Mouse (Mus musculus) heart, postnatal 0 days (tissue): ENCODE results near the gene Psmb6. TPM values are rescaled to one million over a fixed set of nuclear protein-coding genes. Genes with fewer than 3 reads are reported as not detected.

ENCODE experiments used
- ATAC-seq: fragments of 200-750 bp; cut with Nextera tagmentation; 2 replicates; pipeline ENCODE4 v1.8.0; 2017; ENCODE audit warnings: low read depth, moderate number of reproducible peaks, moderate library complexity; ENCODE audit not compliant: insufficient read depth
- DNase-seq: peaks from one replicate; pipeline ENCODE4 v3.0.0-alpha.2; 2016; ENCODE audit warnings: low spot score
- H3K27ac ChIP-seq: fragments of 300-500 bp; sonication (generic); 2 replicates; pipeline ENCODE4 v1.5.1; 2014; ENCODE audit warnings: low read depth, mild to moderate bottlenecking
- H3K27me3 ChIP-seq: fragments of 300-500 bp; sonication (generic); 2 replicates; pipeline ENCODE4 v1.6.1; 2014; ENCODE audit warnings: low read length, mixed read lengths; ENCODE audit not compliant: control insufficient read depth, insufficient read depth
- H3K36me3 ChIP-seq: fragments of 300-500 bp; sonication (generic); replicated peaks from 2 replicates; pipeline ENCODE4 v1.6.1; 2014; ENCODE audit warnings: low read length, mixed read lengths; ENCODE audit not compliant: control insufficient read depth, insufficient read depth
- H3K4me1 ChIP-seq: fragments of 300-500 bp; sonication (generic); 2 replicates; pipeline ENCODE4 v1.6.1; 2014; ENCODE audit warnings: antibody characterized with exemption; ENCODE audit not compliant: control insufficient read depth, insufficient read depth
- H3K4me2 ChIP-seq: fragments of 300-500 bp; sonication (generic); 2 replicates; pipeline ENCODE4 v1.6.1; 2014; ENCODE audit warnings: low read depth, mild to moderate bottlenecking, low read length, moderate library complexity
- H3K4me3 ChIP-seq: fragments of 300-500 bp; sonication (generic); 2 replicates; pipeline ENCODE4 v1.5.1; 2014; ENCODE audit warnings: low read depth, low read length
- H3K9ac ChIP-seq: fragments of 300-500 bp; sonication (generic); replicated peaks from 2 replicates; pipeline ENCODE4 v1.6.1; 2014; ENCODE audit warnings: low read depth, low read length, mixed read lengths
- H3K9me3 ChIP-seq: fragments of 300-500 bp; sonication (generic); replicated peaks from 2 replicates; pipeline ENCODE4 v1.6.1; 2016; ENCODE audit warnings: low read length; ENCODE audit not compliant: control insufficient read depth
- CTCF ChIP-seq: IDR thresholded peaks from 2 replicates; pipeline ENCODE4 v1.5.1; 2016; ENCODE audit warnings: antibody characterized with exemption, control low read depth, low read depth
- EP300 ChIP-seq: IDR thresholded peaks from 2 replicates; pipeline ENCODE4 v1.6.1; 2016; ENCODE audit warnings: antibody characterized with exemption, low read depth
- WGBS: fragments of 180-500 bp; shearing (Covaris S2); extraction: QIAGEN DNeasy Blood & Tissue Kit; methylation state at CpG from one replicate; pipeline ENCODE4 v1.1.7; 2014; 5-methylcytosine and 5-hydroxymethylcytosine counted together
- polyA plus RNA-seq: library from polyadenylated mRNA; unstranded; fragments of >200 nt; fragmentation: Nextera tagmentation; extraction: Ambion mirVana; gene quantifications from 2 replicates; pipeline ENCODE4 v1.2.1, GENCODE M21; 2015
- total RNA-seq: library from RNA; depleted of rRNA; stranded (reverse); fragments of >200 nt; gene quantifications from 2 replicates; pipeline ENCODE4 v1.2.3, GENCODE M21; 2014; ENCODE audit warnings: low replicate concordance

The Psmb6 gene
- total and polyA plus RNA-seq, 2 experiments from 2014 or later, result 521 to 640 TPM

GRCm38 (mm10) chr11:70506962-70507515 is 18.1 kb upstream of the Psmb6 start:
- Histone ChIP-seq H3K9ac (no peak overlapping the region), H3K36me3 (no peaks in the 10 kb centered on the region), H3K4me2 (no peak overlapping the region), H3K4me3 (no peak overlapping the region), H3K27me3 (peaks cover 10% of the 10 kb centered on the region; the same call in 1 of the 2 replicates), H3K27ac (no peak overlapping the region), H3K4me1 (no peaks in the 10 kb centered on the region), H3K9me3 (no peaks in the 10 kb centered on the region)
- ATAC-seq, result no peak
- WGBS, result 65% methylated on average over 7 of the region's 7 CpGs
- no peak for DNase-seq
- no peak for TF ChIP-seq CTCF
- TF ChIP-seq EP300, result no peak

GRCm38 (mm10) chr11:70509753-70510564 is 15.2 kb upstream of the Psmb6 start:
- no peaks in the 10 kb centered on the region for H3K4me1 ChIP-seq
- no peak overlapping the region for H3K4me2 ChIP-seq
- WGBS, result 11% methylated on average over 19 of the region's 19 CpGs
- ATAC-seq (no peak), DNase-seq (no peak)
- peaks cover 10% of the 10 kb centered on the region; the same call in 1 of the 2 replicates for H3K27me3 ChIP-seq
- H3K27ac ChIP-seq, result no peak overlapping the region
- H3K9me3 ChIP-seq, result no peaks in the 10 kb centered on the region
- no peak overlapping the region for H3K4me3 ChIP-seq
- H3K9ac ChIP-seq, result no peak overlapping the region
- H3K36me3 ChIP-seq, result no peaks in the 10 kb centered on the region
- no peak for TF ChIP-seq EP300
- TF ChIP-seq CTCF, result peak; percentile 60

GRCm38 (mm10) chr11:70511242-70511641 is 13.9 kb upstream of the Psmb6 start:
- Histone ChIP-seq H3K9ac (no peak overlapping the region), H3K4me2 (no peak overlapping the region), H3K36me3 (no peaks in the 10 kb centered on the region), H3K4me1 (no peaks in the 10 kb centered on the region), H3K4me3 (no peak overlapping the region), H3K27me3 (peaks cover 10% of the 10 kb centered on the region; the same call in 1 of the 2 replicates), H3K27ac (no peak overlapping the region), H3K9me3 (no peaks in the 10 kb centered on the region)
- TF ChIP-seq CTCF (no peak), EP300 (no peak)
- 73% methylated on average over 2 of the region's 2 CpGs for WGBS
- ATAC-seq, result no peak
- no peak for DNase-seq

GRCm38 (mm10) chr11:70511825-70512224 is 13.3 kb upstream of the Psmb6 start:
- WGBS, result 84% methylated on average over 7 of the region's 7 CpGs
- Histone ChIP-seq H3K9ac (no peak overlapping the region), H3K27ac (no peak overlapping the region), H3K4me3 (no peak overlapping the region), H3K9me3 (no peaks in the 10 kb centered on the region), H3K36me3 (no peaks in the 10 kb centered on the region), H3K4me2 (no peak overlapping the region), H3K4me1 (no peaks in the 10 kb centered on the region), H3K27me3 (peaks cover 10% of the 10 kb centered on the region; the same call in 1 of the 2 replicates)
- DNase-seq (no peak), ATAC-seq (no peak)
- TF ChIP-seq EP300 (no peak), CTCF (no peak)

- Histone ChIP-seq H3K4me3 (no peak overlapping the region), H3K27ac (no peak overlapping the region), H3K9ac (no peak overlapping the region), H3K4me1 (no peaks in the 10 kb centered on the region), H3K27me3 (peaks cover 10% of the 10 kb centered on the region; the same call in 1 of the 2 replicates), H3K4me2 (no peak overlapping the region), H3K36me3 (no peaks in the 10 kb centered on the region), H3K9me3 (no peaks in the 10 kb centered on the region)
- ATAC-seq, result no peak
- no peak for TF ChIP-seq CTCF
- no peak for TF ChIP-seq EP300
- WGBS, result 63% methylated on average over 7 of the region's 7 CpGs
- DNase-seq, result no peak
Measured at GRCm38 (mm10) chr11:70512709-70513342, 12.3 kb upstream of the Psmb6 start.
